Mouse (Mus musculus) embryonic fibroblast, embryonic 13.5 days (primary cell): ENCODE measurements around the gene Mkrn2os. TPM values are rescaled to one million over a fixed set of nuclear protein-coding genes. Genes with fewer than 3 reads are reported as not detected.

Experiments used
- H3K27ac ChIP-seq: 2 replicates; pipeline ENCODE4 v1.5.1; 2012; ENCODE audit warnings: low read length, control low read depth, inconsistent platforms; ENCODE audit not compliant: insufficient read depth
- H3K4me1 ChIP-seq: 2 replicates; pipeline ENCODE4 v1.6.1; 2011; ENCODE audit warnings: low read length; ENCODE audit not compliant: control insufficient read depth, insufficient read depth
- H3K4me3 ChIP-seq: 2 replicates; pipeline ENCODE4 v1.5.1; 2011; ENCODE audit warnings: mild to moderate bottlenecking, control low read depth, low read length; ENCODE audit not compliant: insufficient read depth
- CTCF ChIP-seq: IDR thresholded peaks from 2 replicates; pipeline ENCODE4 v1.5.1; 2011; ENCODE audit warnings: mild to moderate bottlenecking, control low read depth, low read length, moderate library complexity, borderline replicate concordance; ENCODE audit not compliant: insufficient read depth
- POLR2A ChIP-seq: IDR thresholded peaks from 2 replicates; pipeline ENCODE4 v1.6.1; 2011; ENCODE audit warnings: low read depth, mild to moderate bottlenecking, control low read depth, low read length, moderate library complexity
- polyA plus RNA-seq: library from polyadenylated mRNA; stranded (reverse); fragments of >200 nt; gene quantifications from 2 replicates; pipeline ENCODE4 v1.2.4, GENCODE M21; 2011; ENCODE audit warnings: low read depth; ENCODE audit not compliant: missing spikeins, insufficient read length

Gene Mkrn2os
- polyA plus RNA-seq, 1 experiment: not detected

GRCm38 (mm10) chr6:115584176-115584575 lies 8.2 kb downstream of the Mkrn2os start:
- Histone ChIP-seq H3K4me3 (no peak overlapping the region), H3K4me1 (no peaks in the 10 kb centered on the region)
- TF ChIP-seq CTCF: no peak
- TF ChIP-seq POLR2A: no peak

GRCm38 (mm10) chr6:115583430-115584125 lies 8.8 kb downstream of the Mkrn2os start:
- no peak for TF ChIP-seq POLR2A
- no peak for TF ChIP-seq CTCF
- H3K27ac ChIP-seq: no peak overlapping the region
- no peaks in the 10 kb centered on the region for H3K4me1 ChIP-seq
- H3K4me3 ChIP-seq: no peak overlapping the region

More at GRCm38 (mm10) chr6:115584176-115584575, 8.2 kb downstream of the Mkrn2os start:
- no peak overlapping the region for H3K27ac ChIP-seq

GRCm38 (mm10) chr6:115582328-115583115 lies 9.9 kb downstream of the Mkrn2os start:
- Histone ChIP-seq H3K4me3 (no peak overlapping the region), H3K4me1 (no peaks in the 10 kb centered on the region), H3K27ac (no peak overlapping the region)
- TF ChIP-seq CTCF (no peak), POLR2A (no peak)

- Histone ChIP-seq H3K27ac (no peak overlapping the region), H3K4me1 (no peaks in the 10 kb centered on the region), H3K4me3 (no peak overlapping the region)
- TF ChIP-seq POLR2A (no peak), CTCF (no peak)
These were observed 11.6 kb downstream of the Mkrn2os start for GRCm38 (mm10) chr6:115580810-115581209.

- no peaks in the 10 kb centered on the region for H3K4me1 ChIP-seq
These were observed 14.4 kb downstream of the Mkrn2os start for GRCm38 (mm10) chr6:115577941-115578340.

GRCm38 (mm10) chr6:115577407-115577806 lies 15.0 kb downstream of the Mkrn2os start:
- H3K27ac ChIP-seq: no peak overlapping the region
- no peak overlapping the region for H3K4me3 ChIP-seq
- no peaks in the 10 kb centered on the region for H3K4me1 ChIP-seq
- TF ChIP-seq POLR2A (no peak), CTCF (no peak)

More at GRCm38 (mm10) chr6:115577941-115578340, 14.4 kb downstream of the Mkrn2os start:
- no peak overlapping the region for H3K27ac ChIP-seq
- no peak overlapping the region for H3K4me3 ChIP-seq
- TF ChIP-seq POLR2A: no peak
- no peak for TF ChIP-seq CTCF

- no peak for TF ChIP-seq CTCF
- TF ChIP-seq POLR2A: no peak
- H3K4me1 ChIP-seq: no peaks in the 10 kb centered on the region
- no peak overlapping the region for H3K27ac ChIP-seq
- H3K4me3 ChIP-seq: no peak overlapping the region
These were observed 18.2 kb downstream of the Mkrn2os start for GRCm38 (mm10) chr6:115574171-115574570.

GRCm38 (mm10) chr6:115565479-115566045 lies 26.8 kb downstream of the Mkrn2os start:
- H3K27ac ChIP-seq: no peak overlapping the region
- TF ChIP-seq POLR2A (no peak), CTCF (no peak)

GRCm38 (mm10) chr6:115559651-115560632 lies 32.4 kb downstream of the Mkrn2os start:
- Histone ChIP-seq H3K4me3 (no peak overlapping the region), H3K4me1 (no peaks in the 10 kb centered on the region), H3K27ac (no peak overlapping the region)
- TF ChIP-seq CTCF (no peak), POLR2A (no peak)

More at GRCm38 (mm10) chr6:115565479-115566045, 26.8 kb downstream of the Mkrn2os start:
- H3K4me3 ChIP-seq: no peak overlapping the region
- H3K4me1 ChIP-seq: no peaks in the 10 kb centered on the region
